Mouse (Mus musculus): ENCODE results near the gene Cfap97d2.
"Not testable (repeated sequence)": the region's sequence is repeated elsewhere in the genome, so short reads cannot be mapped to it uniquely, and the experiment has no call there.

Cfap97d2 gene

GRCm38 (mm10) chr8:13740817-13741613 is 35.3 kb downstream of the Cfap97d2 start:
- DNase-seq (ENCODE audit: low read depth, low spot score) = no peak

GRCm38 (mm10) chr8:13746212-13746611 is 40.5 kb downstream of the Cfap97d2 start:
- DNase-seq (ENCODE audit: low read depth, low spot score) = not testable (repeated sequence)

- DNase-seq (ENCODE audit: low read depth, low spot score) = peak; percentile 24
Measured at GRCm38 (mm10) chr8:13747626-13748025, 41.9 kb downstream of the Cfap97d2 start.

DNA sequence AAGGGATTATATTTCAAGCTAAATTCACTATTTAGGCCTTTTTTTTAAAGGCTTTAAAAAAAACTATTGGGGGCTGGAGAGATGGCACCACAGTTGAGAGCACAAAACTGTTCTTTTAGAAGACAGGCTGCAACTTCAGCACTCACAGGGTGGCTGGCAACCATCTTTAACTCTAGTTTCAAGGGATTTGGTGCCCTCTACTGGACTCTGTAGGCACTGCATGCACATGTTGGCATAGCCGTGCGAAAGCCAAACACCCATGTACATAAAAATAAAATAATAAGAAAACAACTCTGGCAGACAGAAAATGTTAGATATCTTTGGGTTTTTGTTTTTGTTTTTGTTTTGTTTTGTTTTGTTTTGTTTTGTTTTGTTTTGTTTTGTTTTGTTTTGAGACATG is 48.0 kb downstream of the Cfap97d2 start:
- DNase-seq (ENCODE audit: low read depth, low spot score) = peak; percentile 74

GRCm38 (mm10) chr8:13756480-13756879 is 50.8 kb downstream of the Cfap97d2 start:
- no peak for DNase-seq (ENCODE audit: low read depth, low spot score)

GRCm38 (mm10) chr8:13756982-13757804 is 51.5 kb downstream of the Cfap97d2 start, which contains the start of gene Cdc16:
TSS of gene Cdc16 (plus strand) at chr8:13757676.
- peak; percentile 94 for DNase-seq (ENCODE audit: low read depth, low spot score)

- peak; percentile 55 for DNase-seq (ENCODE audit: low read depth, low spot score)
Measured at GRCm38 (mm10) chr8:13757805-13758727, 52.4 kb downstream of the Cfap97d2 start.

- no peak for DNase-seq (ENCODE audit: low read depth, low spot score)
Measured at GRCm38 (mm10) chr8:13769206-13769605, 63.5 kb downstream of the Cfap97d2 start.

GRCm38 (mm10) chr8:13780536-13780935 is 74.8 kb downstream of the Cfap97d2 start:
- DNase-seq (ENCODE audit: low read depth, low spot score) = no peak

- peak; percentile 96 for DNase-seq (ENCODE audit: low read depth, low spot score)
Measured at GRCm38 (mm10) chr8:13785250-13785763, 79.6 kb downstream of the Cfap97d2 start, which contains the start of gene Upf3a. TSS of gene Upf3a (plus strand) at chr8:13785615.

GRCm38 (mm10) chr8:13785764-13786299 is 80.1 kb downstream of the Cfap97d2 start:
- peak; percentile 97 for DNase-seq (ENCODE audit: low read depth, low spot score)

DNA sequence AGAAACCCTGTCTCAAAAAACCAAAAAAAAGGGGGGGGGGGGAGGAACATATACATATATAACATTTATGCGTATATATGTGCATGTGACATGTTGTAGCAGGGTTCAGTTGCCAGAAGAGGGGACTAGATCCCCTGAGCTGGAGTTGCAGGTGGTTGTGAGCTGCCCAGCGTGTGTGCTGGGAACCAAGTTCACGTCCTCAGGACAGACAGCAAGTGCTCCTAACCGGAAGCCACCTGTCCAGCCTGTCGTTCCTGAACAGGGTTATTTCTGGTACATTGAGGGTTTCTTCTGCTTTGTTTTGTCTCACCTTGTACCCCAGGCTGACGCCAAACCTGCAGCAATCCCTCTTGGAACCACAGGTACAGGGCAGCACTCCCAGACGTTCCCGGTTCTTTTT is 83.9 kb downstream of the Cfap97d2 start:
- no peak for DNase-seq (ENCODE audit: low read depth, low spot score)

Measured in brain, adult 2 months (tissue).